Mouse (Mus musculus) lung, postnatal 0 days (tissue): ENCODE results near the gene 6030445D17Rik.

Experiments
- CTCF ChIP-seq: IDR thresholded peaks from 2 replicates; pipeline ENCODE4 v1.5.1; 2016; ENCODE audit warnings: antibody characterized with exemption, mild to moderate bottlenecking
- EP300 ChIP-seq: IDR thresholded peaks from 2 replicates; pipeline ENCODE4 v1.6.1; 2016; ENCODE audit warnings: antibody characterized with exemption, mild to moderate bottlenecking, control low read depth

DNA sequence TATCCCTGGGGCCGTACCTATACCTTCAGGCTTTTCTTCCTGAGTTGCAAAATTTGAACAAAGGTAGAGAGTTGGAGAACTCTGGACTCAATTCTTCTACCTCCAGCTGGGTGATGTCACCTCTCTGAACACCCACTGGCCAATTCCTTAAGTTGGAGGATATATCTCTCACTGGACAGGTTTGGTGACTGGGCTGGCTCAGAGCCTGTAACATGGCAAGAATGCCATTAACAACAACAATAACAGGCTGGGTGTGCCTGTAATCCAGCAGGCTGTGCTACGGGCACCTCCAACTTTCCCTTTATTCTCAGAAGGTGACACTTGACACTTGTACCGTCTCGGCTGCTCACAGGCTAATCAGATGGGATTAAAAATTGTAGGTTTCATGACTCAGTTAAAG lies 22.9 kb upstream of the 6030445D17Rik start:
- TF ChIP-seq EP300 (no peak), CTCF (no peak)
